Mouse (Mus musculus): ENCODE measurements around the gene Plekhg1. TPM values are rescaled to one million over a fixed set of nuclear protein-coding genes. Genes with fewer than 3 reads are reported as not detected.

Plekhg1 gene
- polyA plus RNA-seq, 1 experiment from 2014 or later: 4.8 TPM

DNA sequence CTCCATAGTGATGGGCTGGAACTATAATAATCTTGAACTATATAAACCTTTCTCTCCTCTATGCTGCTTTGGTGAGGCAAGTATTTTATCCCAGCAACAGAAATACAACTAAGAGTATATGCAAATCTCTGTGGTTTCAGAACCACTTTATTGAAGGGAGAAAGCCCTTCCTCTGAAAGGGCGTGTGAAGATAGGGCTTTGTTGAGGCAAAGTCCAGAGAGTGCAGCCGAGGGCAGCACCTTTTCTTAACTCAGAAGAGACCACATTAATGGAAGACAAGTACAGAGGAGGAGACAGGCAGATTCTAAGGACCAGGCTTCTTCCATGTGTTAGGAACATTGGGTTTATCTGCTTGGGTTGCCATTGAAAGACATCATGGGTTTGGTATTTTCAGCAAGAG is 36.6 kb downstream of the Plekhg1 start:
- H3K9ac ChIP-seq (ENCODE audit: low read length): no peak overlapping the region
- H3K36me3 ChIP-seq (ENCODE audit: control insufficient read depth, insufficient read depth, low read length): no peaks in the 10 kb centered on the region
- H3K27me3 ChIP-seq (ENCODE audit: control insufficient read depth, insufficient read depth, low read length): no peaks in the 10 kb centered on the region
- no peaks in the 10 kb centered on the region for H3K9me3 ChIP-seq (ENCODE audit: control insufficient read depth, low read length)
- ATAC-seq (ENCODE audit: low FRiP score, low TSS enrichment): no peak
- DNase-seq (ENCODE audit: low spot score): no peak
- 78% methylated on average over 2 of the region's 2 CpGs for WGBS
- H3K4me1 ChIP-seq (replicated peaks; ENCODE audit: control insufficient read depth, insufficient read depth): no peaks in the 10 kb centered on the region
- H3K27ac ChIP-seq (replicated peaks): no peak overlapping the region
- H3K4me3 ChIP-seq (ENCODE audit: low read depth, low read length): no peak overlapping the region
- no peak for TF ChIP-seq CTCF (IDR thresholded peaks at IDR 0.05; ENCODE audit: low read depth)
- TF ChIP-seq EP300 (optimal IDR thresholded peaks at IDR 0.05): no peak
- no peak overlapping the region for H3K4me2 ChIP-seq (replicated peaks; ENCODE audit: low read depth)

DNA sequence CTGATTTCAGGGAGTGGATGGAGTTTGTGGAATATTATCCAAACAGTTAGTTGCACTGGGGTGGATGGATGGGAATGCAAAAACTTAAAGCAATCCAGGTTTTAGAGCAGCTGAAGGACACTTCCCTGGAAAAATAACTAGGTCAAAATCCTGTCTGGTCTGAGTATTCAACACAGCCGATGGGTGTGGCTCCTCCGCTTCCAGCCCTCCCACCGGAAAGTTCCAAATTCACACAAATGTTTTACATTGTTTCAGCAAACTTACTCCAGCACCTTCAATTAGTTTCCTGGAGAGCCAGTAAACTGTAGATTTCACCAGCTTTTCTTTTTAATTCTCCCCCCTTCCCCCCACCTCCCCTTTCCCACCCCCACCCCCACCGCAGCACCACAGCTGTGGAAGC is 45.2 kb downstream of the Plekhg1 start:
- Histone ChIP-seq H3K27ac (replicated peaks) (no peak overlapping the region), H3K4me1 (replicated peaks; ENCODE audit: control insufficient read depth, insufficient read depth) (no peaks in the 10 kb centered on the region), H3K9ac (ENCODE audit: low read length) (no peak overlapping the region), H3K36me3 (ENCODE audit: control insufficient read depth, insufficient read depth, low read length) (no peaks in the 10 kb centered on the region), H3K4me3 (ENCODE audit: low read depth, low read length) (no peak overlapping the region), H3K27me3 (ENCODE audit: control insufficient read depth, insufficient read depth, low read length) (no peaks in the 10 kb centered on the region), H3K9me3 (ENCODE audit: control insufficient read depth, low read length) (no peaks in the 10 kb centered on the region), H3K4me2 (replicated peaks; ENCODE audit: low read depth) (no peak overlapping the region)
- ATAC-seq (ENCODE audit: low FRiP score, low TSS enrichment) (no peak), DNase-seq (ENCODE audit: low spot score) (no peak)
- 66% methylated on average over 4 of the region's 4 CpGs for WGBS
- no peak for TF ChIP-seq CTCF (IDR thresholded peaks at IDR 0.05; ENCODE audit: low read depth)
- TF ChIP-seq EP300 (optimal IDR thresholded peaks at IDR 0.05): no peak

DNA sequence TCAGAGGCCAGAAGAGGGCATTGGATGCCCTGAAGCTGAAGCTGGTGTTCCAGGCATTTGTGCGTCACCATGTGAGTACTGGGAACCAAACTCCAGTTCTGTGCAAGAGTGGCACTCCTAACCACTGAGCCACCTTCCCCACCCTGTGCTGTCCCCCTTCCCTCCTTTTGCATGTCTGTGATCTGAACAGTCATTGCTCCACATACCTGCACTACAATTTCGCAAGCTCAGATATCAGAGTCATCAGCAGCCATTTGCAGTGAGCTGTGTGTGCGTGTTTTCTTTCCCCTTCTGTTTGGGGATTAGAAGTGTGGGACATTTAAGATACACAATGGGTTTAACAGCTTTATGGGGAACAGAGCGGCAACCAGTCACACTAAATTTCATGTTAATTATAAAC is 46.4 kb downstream of the Plekhg1 start:
- no peak overlapping the region for H3K27ac ChIP-seq (replicated peaks)
- H3K36me3 ChIP-seq (ENCODE audit: control insufficient read depth, insufficient read depth, low read length): no peaks in the 10 kb centered on the region
- ATAC-seq (ENCODE audit: low FRiP score, low TSS enrichment) (no peak), DNase-seq (ENCODE audit: low spot score) (no peak)
- H3K27me3 ChIP-seq (ENCODE audit: control insufficient read depth, insufficient read depth, low read length): no peaks in the 10 kb centered on the region
- H3K9ac ChIP-seq (ENCODE audit: low read length): no peak overlapping the region
- TF ChIP-seq CTCF (IDR thresholded peaks at IDR 0.05; ENCODE audit: low read depth): no peak
- no peak for TF ChIP-seq EP300 (optimal IDR thresholded peaks at IDR 0.05)
- no peak overlapping the region for H3K4me3 ChIP-seq (ENCODE audit: low read depth, low read length)
- no peaks in the 10 kb centered on the region for H3K9me3 ChIP-seq (ENCODE audit: control insufficient read depth, low read length)
- WGBS: 73% methylated on average over 4 of the region's 4 CpGs
- H3K4me2 ChIP-seq (replicated peaks; ENCODE audit: low read depth): no peak overlapping the region
- H3K4me1 ChIP-seq (replicated peaks; ENCODE audit: control insufficient read depth, insufficient read depth): no peaks in the 10 kb centered on the region

DNA sequence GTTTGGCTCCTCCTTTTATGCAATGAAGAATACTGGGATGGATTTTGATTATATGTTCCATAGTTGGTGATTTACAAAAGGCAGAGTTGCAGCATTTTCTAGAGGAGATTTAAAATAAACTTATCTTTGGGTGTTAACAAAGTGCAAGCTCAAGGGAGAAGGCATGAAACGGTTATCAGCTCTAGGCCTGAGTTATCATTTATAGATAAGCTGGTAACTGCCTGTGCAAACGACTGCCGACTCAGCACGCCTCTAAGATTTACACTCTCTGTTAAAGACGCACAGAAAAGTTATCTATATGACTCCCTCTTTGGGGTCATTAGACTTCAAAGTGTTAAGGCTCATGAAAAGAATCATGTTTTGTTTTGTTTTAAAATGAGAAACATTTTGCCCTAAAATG is 46.8 kb downstream of the Plekhg1 start:
- no peaks in the 10 kb centered on the region for H3K27me3 ChIP-seq (ENCODE audit: control insufficient read depth, insufficient read depth, low read length)
- TF ChIP-seq CTCF (IDR thresholded peaks at IDR 0.05; ENCODE audit: low read depth) (no peak), EP300 (optimal IDR thresholded peaks at IDR 0.05) (no peak)
- no peak overlapping the region for H3K9ac ChIP-seq (ENCODE audit: low read length)
- H3K4me3 ChIP-seq (ENCODE audit: low read depth, low read length): no peak overlapping the region
- 46% methylated on average over 5 of the region's 5 CpGs for WGBS
- no peaks in the 10 kb centered on the region for H3K36me3 ChIP-seq (ENCODE audit: control insufficient read depth, insufficient read depth, low read length)
- H3K4me2 ChIP-seq (replicated peaks; ENCODE audit: low read depth): no peak overlapping the region
- no peaks in the 10 kb centered on the region for H3K9me3 ChIP-seq (ENCODE audit: control insufficient read depth, low read length)
- H3K27ac ChIP-seq (replicated peaks): no peak overlapping the region
- no peaks in the 10 kb centered on the region for H3K4me1 ChIP-seq (replicated peaks; ENCODE audit: control insufficient read depth, insufficient read depth)
- no peak for DNase-seq (ENCODE audit: low spot score)
- no peak for ATAC-seq (ENCODE audit: low FRiP score, low TSS enrichment)

DNA sequence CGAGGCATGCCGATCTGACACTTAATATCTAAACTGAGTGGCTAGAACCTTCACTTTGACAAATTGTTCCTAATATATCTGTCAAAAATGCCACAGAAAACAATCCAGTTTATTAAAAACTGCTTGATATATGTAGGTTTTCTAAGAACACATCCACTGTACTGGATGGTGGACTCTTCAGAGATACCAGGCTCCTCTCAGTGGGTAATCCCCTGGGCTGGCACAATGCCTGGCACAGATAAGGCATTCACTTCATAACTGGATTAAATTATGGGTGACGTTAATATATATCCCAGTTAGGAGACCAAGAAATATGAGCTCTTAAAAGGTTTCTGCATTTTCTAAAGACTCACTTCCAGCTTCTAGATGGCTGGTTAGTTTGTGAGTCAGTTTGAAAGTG is 53.7 kb downstream of the Plekhg1 start:
- Histone ChIP-seq H3K4me1 (replicated peaks; ENCODE audit: control insufficient read depth, insufficient read depth) (no peaks in the 10 kb centered on the region), H3K9ac (ENCODE audit: low read length) (no peak overlapping the region), H3K9me3 (ENCODE audit: control insufficient read depth, low read length) (no peaks in the 10 kb centered on the region), H3K4me3 (ENCODE audit: low read depth, low read length) (no peak overlapping the region), H3K27ac (replicated peaks) (no peak overlapping the region), H3K4me2 (replicated peaks; ENCODE audit: low read depth) (no peak overlapping the region), H3K27me3 (ENCODE audit: control insufficient read depth, insufficient read depth, low read length) (no peaks in the 10 kb centered on the region), H3K36me3 (ENCODE audit: control insufficient read depth, insufficient read depth, low read length) (no peaks in the 10 kb centered on the region)
- ATAC-seq (ENCODE audit: low FRiP score, low TSS enrichment) (no peak), DNase-seq (ENCODE audit: low spot score) (no peak)
- WGBS: 37% methylated on average over 3 of the region's 3 CpGs
- TF ChIP-seq EP300 (optimal IDR thresholded peaks at IDR 0.05): no peak
- TF ChIP-seq CTCF (IDR thresholded peaks at IDR 0.05; ENCODE audit: low read depth): no peak

DNA sequence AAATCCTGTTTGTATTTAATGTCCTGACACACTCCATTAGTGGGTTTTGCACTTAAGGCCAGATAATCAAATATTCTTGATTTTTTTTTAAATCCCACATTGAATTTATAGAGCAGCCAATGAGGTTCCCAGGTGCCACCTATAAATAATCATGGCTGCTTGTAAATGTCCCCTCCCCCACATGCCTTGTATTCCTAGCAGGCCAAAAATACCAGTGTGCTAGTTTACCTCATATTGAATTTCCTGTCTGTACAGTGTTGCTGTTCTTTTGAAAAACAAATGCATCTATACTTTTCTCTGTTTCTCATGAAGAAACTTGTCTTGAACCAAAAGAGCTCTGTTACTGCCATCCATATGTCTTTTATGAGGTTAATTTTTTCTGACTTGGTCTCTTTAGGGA is 59.3 kb downstream of the Plekhg1 start:
- no peak overlapping the region for H3K27ac ChIP-seq (replicated peaks)
- ATAC-seq (ENCODE audit: low FRiP score, low TSS enrichment) (no peak), DNase-seq (ENCODE audit: low spot score) (no peak)
- no peak overlapping the region for H3K9ac ChIP-seq (ENCODE audit: low read length)
- H3K9me3 ChIP-seq (ENCODE audit: control insufficient read depth, low read length): no peaks in the 10 kb centered on the region
- H3K36me3 ChIP-seq (ENCODE audit: control insufficient read depth, insufficient read depth, low read length): no peaks in the 10 kb centered on the region
- H3K27me3 ChIP-seq (ENCODE audit: control insufficient read depth, insufficient read depth, low read length): no peaks in the 10 kb centered on the region
- H3K4me2 ChIP-seq (replicated peaks; ENCODE audit: low read depth): no peak overlapping the region
- TF ChIP-seq EP300 (optimal IDR thresholded peaks at IDR 0.05) (no peak), CTCF (IDR thresholded peaks at IDR 0.05; ENCODE audit: low read depth) (no peak)
- H3K4me1 ChIP-seq (replicated peaks; ENCODE audit: control insufficient read depth, insufficient read depth): no peaks in the 10 kb centered on the region
- no peak overlapping the region for H3K4me3 ChIP-seq (ENCODE audit: low read depth, low read length)
